Mouse (Mus musculus): Measurements from ENCODE around the gene Mrgbp.
A peak's percentile ranks its signal among the peaks of the same experiment; 100 is the strongest.

The Mrgbp gene

DNA sequence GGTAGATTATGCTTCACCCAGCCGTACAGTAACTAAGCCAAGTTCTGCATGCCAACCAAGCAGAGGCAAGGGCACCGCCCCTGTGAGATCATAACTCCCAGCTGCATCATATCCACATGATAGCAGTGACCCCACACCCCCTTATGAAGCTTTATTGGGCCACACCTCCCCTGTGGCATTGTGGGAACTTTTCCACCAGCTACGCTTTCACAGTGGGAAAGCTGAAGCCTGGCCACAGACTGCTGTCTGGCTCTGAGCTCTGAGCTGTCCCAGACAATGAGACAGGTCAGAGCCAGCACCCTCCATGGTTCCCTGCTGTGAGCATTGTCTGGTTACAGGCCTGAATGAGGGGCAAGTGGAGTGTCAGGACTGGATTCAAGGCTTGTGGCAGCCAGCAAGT, at the start of gene Mrgbp:
Gene Mrgbp, plus strand, starts transcription at position 303 of the 400 bp plus-strand sequence.
- DNase-seq (ENCODE audit: low read depth, low spot score) = no peak

- no peak for DNase-seq (ENCODE audit: low read depth, low spot score)
These were observed 49.3 kb upstream of the Mrgbp start for GRCm38 (mm10) chr2:180531671-180532385.

DNA sequence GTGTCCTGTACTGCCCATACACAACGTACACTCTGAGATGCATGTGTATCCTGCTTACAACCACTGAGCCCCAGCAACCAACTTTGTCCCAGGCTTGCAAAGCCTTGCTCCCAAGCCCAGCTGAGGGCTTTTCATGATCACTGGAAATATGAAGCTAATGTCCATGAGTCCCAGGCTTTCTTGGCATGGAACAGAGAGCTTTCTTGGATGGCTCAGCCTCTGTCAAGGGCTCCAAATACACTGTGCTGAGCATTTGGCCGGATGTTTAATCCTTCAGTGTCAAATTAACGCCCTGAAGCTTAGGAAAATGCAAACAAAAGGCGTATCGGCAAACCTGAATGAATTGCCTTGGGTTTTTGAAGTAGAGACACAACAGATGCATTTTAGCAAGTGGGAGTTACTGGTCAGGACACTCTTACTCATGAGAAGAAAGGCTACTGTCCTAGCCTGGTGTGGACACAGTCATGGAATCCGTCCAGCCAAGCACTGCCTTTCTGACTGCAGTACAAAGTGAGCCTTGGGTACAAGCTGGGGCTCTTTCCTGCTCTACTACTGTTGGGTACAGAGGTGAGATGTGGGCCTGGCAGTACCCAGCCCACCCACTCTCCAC, 48.6 kb upstream of the Mrgbp start:
- no peak for DNase-seq (ENCODE audit: low read depth, low spot score)

DNA sequence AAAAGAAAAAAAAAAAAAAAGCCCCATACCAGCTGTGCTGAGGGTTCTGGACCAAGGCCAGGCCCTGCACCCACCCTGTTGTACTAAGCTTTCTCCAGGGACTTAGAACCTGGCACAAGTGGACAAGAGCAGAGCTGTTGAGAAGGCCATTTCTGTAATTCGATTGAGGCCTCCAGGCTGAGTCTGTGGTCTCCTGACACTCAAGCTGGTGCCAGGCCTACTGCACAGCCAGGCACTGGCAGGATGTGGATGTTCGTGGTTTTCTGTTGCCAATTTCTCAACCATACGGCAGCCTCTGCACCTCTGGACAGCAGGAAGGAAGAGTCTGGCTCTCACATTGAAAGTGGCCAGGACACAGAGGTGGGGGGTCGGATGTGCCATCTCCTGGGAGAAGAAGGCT, 47.9 kb upstream of the Mrgbp start:
- no peak for DNase-seq (ENCODE audit: low read depth, low spot score)

GRCm38 (mm10) chr2:180543675-180544074, 37.4 kb upstream of the Mrgbp start:
- DNase-seq (ENCODE audit: low read depth, low spot score) = no peak

GRCm38 (mm10) chr2:180545046-180545445, 36.1 kb upstream of the Mrgbp start:
- no peak for DNase-seq (ENCODE audit: low read depth, low spot score)

GRCm38 (mm10) chr2:180547384-180548106, 33.6 kb upstream of the Mrgbp start:
- no peak for DNase-seq (ENCODE audit: low read depth, low spot score)

GRCm38 (mm10) chr2:180552340-180552739, 28.8 kb upstream of the Mrgbp start:
- DNase-seq (ENCODE audit: low read depth, low spot score) = no peak

GRCm38 (mm10) chr2:180555219-180555618, 25.9 kb upstream of the Mrgbp start:
- DNase-seq (ENCODE audit: low read depth, low spot score) = peak; percentile 26

GRCm38 (mm10) chr2:180556470-180556869, 24.6 kb upstream of the Mrgbp start:
- no peak for DNase-seq (ENCODE audit: low read depth, low spot score)

GRCm38 (mm10) chr2:180560245-180560644, 20.9 kb upstream of the Mrgbp start:
- peak; percentile 54 for DNase-seq (ENCODE audit: low read depth, low spot score)

GRCm38 (mm10) chr2:180562146-180562545, 19.0 kb upstream of the Mrgbp start:
- no peak for DNase-seq (ENCODE audit: low read depth, low spot score)

DNA sequence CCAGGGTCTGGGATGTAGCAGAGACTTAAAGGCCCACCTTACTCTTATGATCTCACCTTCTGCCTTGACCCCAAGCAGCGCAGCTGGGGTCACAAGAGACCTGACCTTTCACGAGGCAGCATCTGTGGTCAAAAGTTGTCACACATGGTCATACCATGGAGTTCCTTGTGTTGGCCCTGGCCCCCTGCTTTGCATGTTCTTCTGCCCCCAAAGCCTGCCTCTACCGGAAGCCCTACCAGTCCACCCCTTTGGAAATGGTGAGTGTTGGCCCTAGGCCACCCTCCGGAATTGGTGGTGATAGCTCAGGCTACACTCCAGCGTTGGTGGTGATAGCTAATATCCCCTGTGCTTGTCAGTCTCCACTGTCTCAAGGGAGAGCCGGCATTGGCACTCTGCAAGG, 17.8 kb upstream of the Mrgbp start:
- no peak for DNase-seq (ENCODE audit: low read depth, low spot score)

- DNase-seq (ENCODE audit: low read depth, low spot score) = peak; percentile 44
These were observed 17.3 kb upstream of the Mrgbp start for GRCm38 (mm10) chr2:180563841-180564240.

GRCm38 (mm10) chr2:180566240-180566913, 14.7 kb upstream of the Mrgbp start:
- peak; percentile 83 for DNase-seq (ENCODE audit: low read depth, low spot score)

- no peak for DNase-seq (ENCODE audit: low read depth, low spot score)
These were observed 12.0 kb upstream of the Mrgbp start for GRCm38 (mm10) chr2:180569028-180569643.

- DNase-seq (ENCODE audit: low read depth, low spot score) = peak; percentile 84
These were observed 4.6 kb upstream of the Mrgbp start for GRCm38 (mm10) chr2:180576482-180576881.

GRCm38 (mm10) chr2:180578686-180579085, 2.4 kb upstream of the Mrgbp start:
- peak; percentile 81 for DNase-seq (ENCODE audit: low read depth, low spot score)

DNA sequence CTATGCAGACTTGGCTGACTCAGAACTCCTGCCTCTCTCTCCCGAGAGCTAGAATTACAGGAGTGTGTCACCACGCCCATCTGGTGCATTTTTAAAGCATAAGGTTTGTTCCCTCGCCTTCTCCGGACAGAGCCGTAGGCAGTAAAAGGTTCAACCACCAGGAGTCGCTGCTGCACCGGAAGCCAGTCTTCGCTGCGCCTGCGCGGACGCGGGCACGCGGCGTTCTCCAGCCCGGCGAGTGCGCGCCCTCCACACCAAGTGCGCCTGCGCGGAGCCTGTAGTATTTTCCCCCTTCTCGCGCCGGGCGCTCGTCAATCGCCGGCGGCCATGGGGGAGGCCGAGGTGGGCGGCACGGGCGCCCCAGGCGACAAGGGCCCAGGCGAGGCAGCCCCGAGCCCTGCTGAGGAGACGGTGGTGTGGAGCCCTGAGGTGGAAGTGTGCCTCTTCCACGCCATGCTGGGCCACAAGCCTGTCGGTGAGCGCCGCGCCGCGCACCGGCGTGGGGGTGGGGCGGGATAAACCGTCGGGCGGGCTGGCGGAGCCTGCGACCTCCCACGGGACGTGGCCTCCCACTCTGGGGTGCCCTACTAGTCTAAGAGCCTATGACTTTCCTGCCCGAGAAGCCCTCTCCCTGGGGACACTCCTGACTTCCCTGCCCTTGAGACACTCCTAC, 1.5 kb downstream of the Mrgbp start:
- peak; percentile 96 for DNase-seq (ENCODE audit: low read depth, low spot score)

- peak; percentile 55 for DNase-seq (ENCODE audit: low read depth, low spot score)
These were observed 2.0 kb downstream of the Mrgbp start for GRCm38 (mm10) chr2:180583154-180583507.

DNA sequence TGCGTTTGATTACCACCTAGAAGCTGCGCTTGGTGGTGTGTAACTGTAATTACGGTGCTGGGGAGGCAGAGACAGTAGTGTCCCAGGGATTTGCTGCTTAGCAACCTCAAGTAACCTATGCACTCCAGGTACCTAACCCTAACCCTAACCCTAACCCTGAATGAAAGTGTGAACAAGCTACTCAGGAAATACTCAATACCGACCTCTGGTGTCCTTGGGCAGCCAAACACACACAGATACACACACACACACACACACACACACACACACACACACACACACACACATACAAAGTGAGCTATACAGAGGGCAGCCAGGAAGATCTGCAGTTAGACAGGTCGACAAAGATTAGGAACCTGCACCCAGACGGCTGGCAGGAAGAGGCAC, 7.6 kb downstream of the Mrgbp start:
- no peak for DNase-seq (ENCODE audit: low read depth, low spot score)

All from A20 (cell line).